In genomic region chr1:171006335-171006734, GRCm38 (mm10) we compare ENCODE assay signal across 24 mouse cellular contexts. TPM values are rescaled to one million over a fixed set of nuclear protein-coding genes. Genes with fewer than 3 reads are reported as not detected.
DNase-seq lines count a peak whose midpoint lies in the region; ATAC-seq and TF ChIP-seq lines count a peak whose summit lies in the region.
"Had no signal": no experiment of that assay in that cellular context is flagged by ENCODE, and none has a peak within 500 bp of the region (broad histone marks: within the 10 kb centered on the region; RNA-seq: fewer than 3 reads in every experiment).

No protein-coding gene starts in this region.

- H3K36me3 ChIP-seq in hindbrain, embryonic 16.5 days (ENCODE audit: control insufficient read depth, insufficient read depth, low read length), result no peaks in the 10 kb centered on the region
- H3K36me3 ChIP-seq in stomach, postnatal 0 days (ENCODE audit: control insufficient read depth, insufficient read depth, low read length), result no peaks in the 10 kb centered on the region
- H3K36me3 ChIP-seq: embryonic facial prominence, embryonic 15.5 days; heart, embryonic 10.5 days; hindbrain, embryonic 15.5 days; intestine, embryonic 15.5 days; limb, embryonic 13.5 days; midbrain, embryonic 10.5 days had no signal

- WGBS in hindbrain, embryonic 16.5 days, result 92% methylated on average over 4 of the region's 4 CpGs
- 82% methylated on average over 4 of the region's 4 CpGs for WGBS in stomach, postnatal 0 days

- no peak overlapping the region for H3K4me3 ChIP-seq in hindbrain, embryonic 16.5 days (ENCODE audit: low read length)
- no peak overlapping the region for H3K4me3 ChIP-seq in stomach, postnatal 0 days (ENCODE audit: low read depth, low read length)
- H3K4me3 ChIP-seq: embryonic facial prominence, embryonic 15.5 days; gastrocnemius, adult 2 months; heart, embryonic 10.5 days; hindbrain, embryonic 15.5 days; intestine, embryonic 15.5 days; layer of hippocampus, adult 2 months; limb, embryonic 13.5 days; midbrain, embryonic 10.5 days had no signal

- no peak for TF ChIP-seq EP300 in stomach, postnatal 0 days (optimal IDR thresholded peaks at IDR 0.05)

- peak; percentile 92 for ATAC-seq in granulocyte monocyte progenitor cell, adult 5-6 weeks (replicated peaks; ENCODE audit: poor library complexity, severe bottlenecking)
- peak; percentile 83 for ATAC-seq in monocyte, adult 5-6 weeks (replicated peaks; ENCODE audit: insufficient number of reproducible peaks, low FRiP score, low TSS enrichment, poor library complexity, severe bottlenecking)
- ATAC-seq in hindbrain, embryonic 16.5 days, result no peak
- no peak for ATAC-seq in stomach, postnatal 0 days (ENCODE audit: low FRiP score, low TSS enrichment)
- ATAC-seq: forebrain, embryonic 14.5 days; intestine, embryonic 15.5 days; midbrain, embryonic 16.5 days had no signal

- no peaks in the 10 kb centered on the region for H3K27me3 ChIP-seq in hindbrain, embryonic 16.5 days (replicated peaks; ENCODE audit: control insufficient read depth, insufficient read depth, low read length)
- H3K27me3 ChIP-seq in stomach, postnatal 0 days (ENCODE audit: control insufficient read depth, insufficient read depth, low read length), result no peaks in the 10 kb centered on the region
- H3K27me3 ChIP-seq: embryonic facial prominence, embryonic 15.5 days; hindbrain, embryonic 15.5 days; intestine, embryonic 15.5 days; limb, embryonic 13.5 days had no signal

- H3K9ac ChIP-seq in hindbrain, embryonic 16.5 days (ENCODE audit: low read depth, low read length), result no peak overlapping the region
- H3K9ac ChIP-seq in stomach, postnatal 0 days (ENCODE audit: low read length), result no peak overlapping the region
- H3K9ac ChIP-seq: embryonic facial prominence, embryonic 15.5 days; hindbrain, embryonic 15.5 days; intestine, embryonic 15.5 days; limb, embryonic 13.5 days had no signal

- H3K4me2 ChIP-seq in hindbrain, embryonic 16.5 days (ENCODE audit: low read length), result no peak overlapping the region
- no peak overlapping the region for H3K4me2 ChIP-seq in stomach, postnatal 0 days (replicated peaks; ENCODE audit: low read depth)
- H3K4me2 ChIP-seq: embryonic facial prominence, embryonic 15.5 days; hindbrain, embryonic 15.5 days; intestine, embryonic 15.5 days; limb, embryonic 13.5 days had no signal

- no peak for TF ChIP-seq CTCF in stomach, postnatal 0 days (IDR thresholded peaks at IDR 0.05; ENCODE audit: low read depth)

- H3K27ac ChIP-seq in hindbrain, embryonic 16.5 days (ENCODE audit: low read depth, low read length), result no peak overlapping the region
- H3K27ac ChIP-seq in stomach, postnatal 0 days (replicated peaks), result no peak overlapping the region
- H3K27ac ChIP-seq: embryonic facial prominence, embryonic 15.5 days; gastrocnemius, adult 2 months; heart, embryonic 10.5 days; hindbrain, embryonic 15.5 days; intestine, embryonic 15.5 days; layer of hippocampus, adult 2 months; limb, embryonic 13.5 days; midbrain, embryonic 10.5 days had no signal

- no peaks in the 10 kb centered on the region for H3K9me3 ChIP-seq in hindbrain, embryonic 16.5 days (ENCODE audit: control insufficient read depth, low read length)
- no peaks in the 10 kb centered on the region for H3K9me3 ChIP-seq in stomach, postnatal 0 days (ENCODE audit: control insufficient read depth, low read length)
- H3K9me3 ChIP-seq: embryonic facial prominence, embryonic 15.5 days; heart, embryonic 10.5 days; hindbrain, embryonic 15.5 days; intestine, embryonic 15.5 days; limb, embryonic 13.5 days; midbrain, embryonic 10.5 days had no signal

- H3K4me1 ChIP-seq in hindbrain, embryonic 16.5 days (ENCODE audit: control insufficient read depth, insufficient read depth, low read depth, low read length), result no peaks in the 10 kb centered on the region
- no peaks in the 10 kb centered on the region for H3K4me1 ChIP-seq in stomach, postnatal 0 days (replicated peaks; ENCODE audit: control insufficient read depth, insufficient read depth)
- H3K4me1 ChIP-seq: embryonic facial prominence, embryonic 15.5 days; heart, embryonic 10.5 days; hindbrain, embryonic 15.5 days; intestine, embryonic 15.5 days; limb, embryonic 13.5 days; midbrain, embryonic 10.5 days had no signal

- DNase-seq in 416B (ENCODE audit: low read depth), result peak; percentile 50
- peak; percentile 59 for DNase-seq in A20 (ENCODE audit: low read depth, low spot score)
- DNase-seq in thymus, postnatal 4 days, result no peak
- no peak for DNase-seq in stomach, postnatal 0 days (ENCODE audit: low spot score)
- DNase-seq: adrenal gland, postnatal 36 days; cerebellum, adult 9-10 months; gastrocnemius, adult 2 months; kidney, adult 8-10 months; kidney, postnatal 25 days; lung, adult 2 months had no signal

RNA-seq across cellular contexts. Expression of gene Fcgr4, which starts 12.4 kb away (rescaled TPM):
- 0.58 and 2.9 TPM in 2 replicates for total RNA-seq in granulocyte monocyte progenitor cell, adult 5-6 weeks (2014; fragmentation: Nextera tagmentation)
- total RNA-seq in granulocyte monocyte progenitor cell, adult 5-6 weeks (2017), result 3.1 and 3.5 TPM in 2 replicates
- 364 to 612 TPM (median 571 TPM) in 3 replicates for total RNA-seq in monocyte, adult 5-6 weeks (2017)
- polyA plus RNA-seq in hindbrain, embryonic 16.5 days (2015; fragmentation: Nextera tagmentation; extraction: Ambion mirVana), result 0.20 and 0.40 TPM in 2 replicates
- polyA plus RNA-seq in stomach, postnatal 0 days (2015; fragmentation: Nextera tagmentation; extraction: Ambion mirVana), result 1.1 and 1.2 TPM in 2 replicates
- total RNA-seq: gastrocnemius, adult 2 months; layer of hippocampus, adult 2 months; left cerebral cortex, postnatal 10 days had no signal
- polyA plus RNA-seq: midbrain, embryonic 10.5 days; neural tube, embryonic 14.5 days had no signal

RNA-seq across cellular contexts. Expression of gene Fcgr2b, which starts 30.0 kb away (rescaled TPM):
- total RNA-seq in granulocyte monocyte progenitor cell, adult 5-6 weeks (2014; fragmentation: Nextera tagmentation), result 106 and 115 TPM in 2 replicates
- total RNA-seq in granulocyte monocyte progenitor cell, adult 5-6 weeks (2017), result 106 and 143 TPM in 2 replicates
- 181 to 197 TPM (median 187 TPM) in 3 replicates for total RNA-seq in monocyte, adult 5-6 weeks (2017)
- 1.6 and 2.3 TPM in 2 replicates for polyA plus RNA-seq in hindbrain, embryonic 16.5 days (2015; fragmentation: Nextera tagmentation; extraction: Ambion mirVana)
- 5.3 and 5.6 TPM in 2 replicates for polyA plus RNA-seq in stomach, postnatal 0 days (2015; fragmentation: Nextera tagmentation; extraction: Ambion mirVana)
- polyA plus RNA-seq: heart, embryonic 10.5 days; midbrain, embryonic 10.5 days had no signal

RNA-seq across cellular contexts. Expression of gene Fcgr3, which starts 58.4 kb away (rescaled TPM):
- total RNA-seq in granulocyte monocyte progenitor cell, adult 5-6 weeks (2014; fragmentation: Nextera tagmentation), result 274 and 310 TPM in 2 replicates
- total RNA-seq in granulocyte monocyte progenitor cell, adult 5-6 weeks (2017), result 498 and 520 TPM in 2 replicates
- total RNA-seq in monocyte, adult 5-6 weeks (2017), result 270 to 442 TPM (median 434 TPM) in 3 replicates
- 9.8 and 11.5 TPM in 2 replicates for polyA plus RNA-seq in hindbrain, embryonic 16.5 days (2015; fragmentation: Nextera tagmentation; extraction: Ambion mirVana)
- polyA plus RNA-seq in stomach, postnatal 0 days (2015; fragmentation: Nextera tagmentation; extraction: Ambion mirVana), result 17.9 and 21.0 TPM in 2 replicates

Comparison
In these comparisons a context has a peak if more than half of its experiments do, and no peak if none do; other contexts are left out.
1. DNase-seq: peak in 416B (single experiment) and A20 (single experiment); none in thymus, postnatal 4 days (single experiment) and stomach, postnatal 0 days (single experiment).
2. ATAC-seq: peak in granulocyte monocyte progenitor cell, adult 5-6 weeks (single experiment) and monocyte, adult 5-6 weeks (single experiment); none in hindbrain, embryonic 16.5 days (single experiment) and stomach, postnatal 0 days (single experiment).
3. RNA of gene Fcgr4, which starts 12.4 kb away (total RNA-seq): 364 to 612 TPM in monocyte, adult 5-6 weeks; 0.58 to 3.5 TPM in granulocyte monocyte progenitor cell, adult 5-6 weeks; every median in the first group is over 10 times any median in the second.